Mouse (Mus musculus) stomach, postnatal 0 days (tissue): ENCODE data around the gene Olfr60. TPM values are rescaled to one million over a fixed set of nuclear protein-coding genes. Genes with fewer than 3 reads are reported as not detected.

Experiments
- ATAC-seq: fragments of 200-750 bp; cut with Nextera tagmentation; 2 replicates; pipeline ENCODE4 v1.8.0; 2017; ENCODE audit not compliant: low FRiP score, low TSS enrichment
- DNase-seq: peaks from one replicate; pipeline ENCODE4 v3.0.0-alpha.2; 2016; ENCODE audit warnings: low spot score
- H3K27ac ChIP-seq: fragments of 300-500 bp; sonication (generic); replicated peaks from 2 replicates; pipeline ENCODE4 v1.5.1; 2014; ENCODE audit warnings: mild to moderate bottlenecking, control low read depth
- H3K27me3 ChIP-seq: fragments of 300-500 bp; sonication (generic); 2 replicates; pipeline ENCODE4 v1.6.1; 2014; ENCODE audit warnings: low read length; ENCODE audit not compliant: control insufficient read depth, insufficient read depth
- H3K36me3 ChIP-seq: fragments of 300-500 bp; sonication (generic); 2 replicates; pipeline ENCODE4 v1.6.1; 2014; ENCODE audit warnings: low read length, mixed read lengths; ENCODE audit not compliant: control insufficient read depth, insufficient read depth
- H3K4me1 ChIP-seq: fragments of 300-500 bp; sonication (generic); replicated peaks from 2 replicates; pipeline ENCODE4 v1.6.1; 2014; ENCODE audit warnings: antibody characterized with exemption; ENCODE audit not compliant: control insufficient read depth, insufficient read depth
- H3K4me2 ChIP-seq: fragments of 300-500 bp; sonication (generic); replicated peaks from 2 replicates; pipeline ENCODE4 v1.6.1; 2014; ENCODE audit warnings: low read depth, mild to moderate bottlenecking, control low read depth, moderate library complexity
- H3K4me3 ChIP-seq: fragments of 300-500 bp; sonication (generic); 2 replicates; pipeline ENCODE4 v1.5.1; 2014; ENCODE audit warnings: low read depth, low read length, control low read depth
- H3K9ac ChIP-seq: fragments of 300-500 bp; sonication (generic); 2 replicates; pipeline ENCODE4 v1.6.1; 2014; ENCODE audit warnings: mild to moderate bottlenecking, low read length, control low read depth, mixed read lengths
- H3K9me3 ChIP-seq: fragments of 300-500 bp; sonication (generic); 2 replicates; pipeline ENCODE4 v1.6.1; 2016; ENCODE audit warnings: low read length; ENCODE audit not compliant: control insufficient read depth
- CTCF ChIP-seq: IDR thresholded peaks from 2 replicates; pipeline ENCODE4 v1.5.1; 2016; ENCODE audit warnings: antibody characterized with exemption, low read depth, mild to moderate bottlenecking, moderate library complexity
- EP300 ChIP-seq: optimal IDR thresholded peaks from 2 replicates; pipeline ENCODE3; 2016; ENCODE audit warnings: antibody characterized with exemption
- WGBS: fragments of 180-500 bp; shearing (Covaris S2); extraction: QIAGEN DNeasy Blood & Tissue Kit; methylation state at CpG from one replicate; pipeline ENCODE4 v1.1.7; 2014; 5-methylcytosine and 5-hydroxymethylcytosine counted together
- polyA plus RNA-seq: library from polyadenylated mRNA; unstranded; fragments of >200 nt; fragmentation: Nextera tagmentation; extraction: Ambion mirVana; gene quantifications from 2 replicates; pipeline ENCODE4 v1.2.1, GENCODE M21; 2015

Olfr60 gene
- polyA plus RNA-seq, 1 experiment from 2014 or later = not detected

GRCm38 (mm10) chr7:140329766-140330304, 31.6 kb downstream of the Olfr60 start:
- Histone ChIP-seq H3K4me3 (no peak overlapping the region), H3K36me3 (no peaks in the 10 kb centered on the region), H3K27me3 (no peaks in the 10 kb centered on the region), H3K4me1 (no peaks in the 10 kb centered on the region), H3K9ac (no peak overlapping the region), H3K27ac (no peak overlapping the region), H3K9me3 (no peaks in the 10 kb centered on the region), H3K4me2 (no peak overlapping the region)
- TF ChIP-seq CTCF (no peak), EP300 (no peak)
- DNase-seq (no peak), ATAC-seq (no peak)
- 27% methylated on average over 1 of the region's 1 CpGs for WGBS

GRCm38 (mm10) chr7:140321135-140321534, 40.3 kb downstream of the Olfr60 start:
- Histone ChIP-seq H3K4me2 (no peak overlapping the region), H3K4me3 (no peak overlapping the region), H3K9me3 (no peaks in the 10 kb centered on the region), H3K4me1 (no peaks in the 10 kb centered on the region), H3K27ac (no peak overlapping the region), H3K27me3 (no peaks in the 10 kb centered on the region), H3K9ac (no peak overlapping the region), H3K36me3 (no peaks in the 10 kb centered on the region)
- no peak for TF ChIP-seq CTCF
- TF ChIP-seq EP300 = no peak
- ATAC-seq (no peak), DNase-seq (no peak)

- ATAC-seq = no peak
- TF ChIP-seq CTCF = no peak
- no peak for TF ChIP-seq EP300
- Histone ChIP-seq H3K4me2 (no peak within 1 kb of the TSS), H3K36me3 (no peaks in the 10 kb centered on the region), H3K27ac (no peak within 1 kb of the TSS), H3K9ac (no peak within 1 kb of the TSS), H3K4me1 (no peaks in the 10 kb centered on the region), H3K9me3 (no peaks in the 10 kb centered on the region), H3K4me3 (no peak within 1 kb of the TSS), H3K27me3 (no peaks in the 10 kb centered on the region)
- no peak for DNase-seq
- WGBS = 57% methylated on average over 1 of the region's 1 CpGs
Measured at GRCm38 (mm10) chr7:140320558-140320957, 40.9 kb downstream of the Olfr60 start, which contains the start of gene Olfr525. Gene Olfr525, plus strand, starts transcription at chr7:140320858.

- Histone ChIP-seq H3K4me3 (no peak overlapping the region), H3K4me2 (no peak overlapping the region), H3K4me1 (no peaks in the 10 kb centered on the region), H3K9me3 (no peaks in the 10 kb centered on the region), H3K27me3 (no peaks in the 10 kb centered on the region), H3K27ac (no peak overlapping the region), H3K9ac (no peak overlapping the region), H3K36me3 (no peaks in the 10 kb centered on the region)
- DNase-seq (no peak), ATAC-seq (no peak)
- TF ChIP-seq EP300 = no peak
- no peak for TF ChIP-seq CTCF
- WGBS = 78% methylated on average over 3 of the region's 3 CpGs
Measured at GRCm38 (mm10) chr7:140319861-140320385, 41.5 kb downstream of the Olfr60 start.

- Histone ChIP-seq H3K36me3 (no peaks in the 10 kb centered on the region), H3K4me3 (no peak overlapping the region), H3K27ac (no peak overlapping the region), H3K9me3 (no peaks in the 10 kb centered on the region), H3K4me2 (no peak overlapping the region), H3K4me1 (no peaks in the 10 kb centered on the region), H3K27me3 (no peaks in the 10 kb centered on the region), H3K9ac (no peak overlapping the region)
- DNase-seq (no peak), ATAC-seq (no peak)
- WGBS = 87% methylated on average over 3 of the region's 3 CpGs
- no peak for TF ChIP-seq CTCF
Measured at GRCm38 (mm10) chr7:140299416-140299815, 62.1 kb downstream of the Olfr60 start.

- Histone ChIP-seq H3K4me3 (no peak overlapping the region), H3K4me2 (no peak overlapping the region), H3K27me3 (no peaks in the 10 kb centered on the region), H3K27ac (no peak overlapping the region), H3K36me3 (no peaks in the 10 kb centered on the region), H3K9ac (no peak overlapping the region), H3K9me3 (no peaks in the 10 kb centered on the region), H3K4me1 (no peaks in the 10 kb centered on the region)
- WGBS = 73% methylated on average over 6 of the region's 6 CpGs
- no peak for DNase-seq
- TF ChIP-seq CTCF = no peak
- no peak for TF ChIP-seq EP300
- no peak for ATAC-seq
Measured at GRCm38 (mm10) chr7:140296876-140297275, 64.6 kb downstream of the Olfr60 start.
